Mouse (Mus musculus) E14TG2a.4 (cell line): ENCODE results near the gene Mcoln1.

Experiments used
- H3K27me3 ChIP-seq: 2 replicates; pipeline ENCODE4 v1.6.1; 2014; ENCODE audit warnings: low read length, control low read depth; ENCODE audit not compliant: insufficient read depth
- H3K36me3 ChIP-seq: 2 replicates; pipeline ENCODE4 v1.6.1; 2014; ENCODE audit warnings: low read length, control low read depth; ENCODE audit not compliant: insufficient read depth
- H3K4me1 ChIP-seq: replicated peaks from 2 replicates; pipeline ENCODE4 v1.6.1; 2014; ENCODE audit warnings: low read depth, low read length, control low read depth
- H3K4me3 ChIP-seq: replicated peaks from 2 replicates; pipeline ENCODE4 v1.5.1; 2014; ENCODE audit warnings: mild to moderate bottlenecking, low read length
- H3K9me3 ChIP-seq: 2 replicates; pipeline ENCODE4 v1.6.1; 2014; ENCODE audit warnings: low read length, control low read depth
- CTCF ChIP-seq: conservative IDR thresholded peaks from 2 replicates; pipeline ENCODE4 v1.5.1; 2014; ENCODE audit warnings: low read length
- NANOG ChIP-seq: IDR thresholded peaks from 2 replicates; pipeline ENCODE4 v1.6.1; 2014; ENCODE audit warnings: borderline replicate concordance, low read length, mixed read lengths
- POU5F1 ChIP-seq: IDR thresholded peaks from 2 replicates; pipeline ENCODE4 v1.6.1; 2014; ENCODE audit warnings: low read length, borderline replicate concordance

Gene Mcoln1

GRCm38 (mm10) chr8:3515771-3516417, 15.6 kb downstream of the Mcoln1 start:
- H3K27me3 ChIP-seq: no peaks in the 10 kb centered on the region
- no peaks in the 10 kb centered on the region for H3K9me3 ChIP-seq
- H3K36me3 ChIP-seq: peaks cover 59% of the 10 kb centered on the region
- peaks cover 37% of the 10 kb centered on the region for H3K4me1 ChIP-seq
- TF ChIP-seq CTCF: no peak
- no peak for TF ChIP-seq NANOG
- no peak for TF ChIP-seq POU5F1
- H3K4me3 ChIP-seq: peak overlapping the region; percentile 98

- Histone ChIP-seq H3K9me3 (no peaks in the 10 kb centered on the region), H3K27me3 (no peaks in the 10 kb centered on the region), H3K36me3 (peaks cover 59% of the 10 kb centered on the region), H3K4me1 (peaks cover 32% of the 10 kb centered on the region), H3K4me3 (peak overlapping the region; percentile 98)
- TF ChIP-seq POU5F1 (no peak), CTCF (no peak), NANOG (no peak)
Measured at GRCm38 (mm10) chr8:3516450-3517116, 16.3 kb downstream of the Mcoln1 start.

- TF ChIP-seq POU5F1: no peak
- no peak for TF ChIP-seq CTCF
- TF ChIP-seq NANOG: no peak
- peaks cover 59% of the 10 kb centered on the region for H3K36me3 ChIP-seq
Measured at GRCm38 (mm10) chr8:3517117-3517495, 16.8 kb downstream of the Mcoln1 start.

GRCm38 (mm10) chr8:3522007-3522697, 21.9 kb downstream of the Mcoln1 start:
- H3K36me3 ChIP-seq: peaks cover 75% of the 10 kb centered on the region
- no peak for TF ChIP-seq CTCF
- no peak for TF ChIP-seq POU5F1
- TF ChIP-seq NANOG: no peak
- H3K4me1 ChIP-seq: peaks cover 18% of the 10 kb centered on the region
- no peak overlapping the region for H3K4me3 ChIP-seq
- H3K27me3 ChIP-seq: no peaks in the 10 kb centered on the region
- H3K9me3 ChIP-seq: no peaks in the 10 kb centered on the region

More at GRCm38 (mm10) chr8:3517117-3517495, 16.8 kb downstream of the Mcoln1 start:
- peaks cover 32% of the 10 kb centered on the region for H3K4me1 ChIP-seq
- no peaks in the 10 kb centered on the region for H3K27me3 ChIP-seq
- peak overlapping the region; percentile 98 for H3K4me3 ChIP-seq
- H3K9me3 ChIP-seq: no peaks in the 10 kb centered on the region

- TF ChIP-seq NANOG (no peak), CTCF (no peak), POU5F1 (no peak)
- Histone ChIP-seq H3K4me1 (peaks cover 33% of the 10 kb centered on the region), H3K9me3 (no peaks in the 10 kb centered on the region), H3K36me3 (peaks cover 81% of the 10 kb centered on the region), H3K27me3 (no peaks in the 10 kb centered on the region), H3K4me3 (no peak overlapping the region)
Measured at GRCm38 (mm10) chr8:3530816-3531215, 30.6 kb downstream of the Mcoln1 start.

- Histone ChIP-seq H3K4me3 (peak overlapping the region; percentile 72), H3K27me3 (no peaks in the 10 kb centered on the region), H3K36me3 (peaks cover 76% of the 10 kb centered on the region), H3K4me1 (peaks cover 44% of the 10 kb centered on the region), H3K9me3 (no peaks in the 10 kb centered on the region)
- TF ChIP-seq NANOG (no peak), POU5F1 (no peak), CTCF (no peak)
Measured at GRCm38 (mm10) chr8:3531936-3532335, 31.7 kb downstream of the Mcoln1 start.

- no peak for TF ChIP-seq POU5F1
- TF ChIP-seq CTCF: no peak
- no peak for TF ChIP-seq NANOG
Measured at GRCm38 (mm10) chr8:3536053-3536841, 36.0 kb downstream of the Mcoln1 start.

GRCm38 (mm10) chr8:3536940-3537339, 36.7 kb downstream of the Mcoln1 start:
- H3K4me3 ChIP-seq: peak overlapping the region; percentile 61
- TF ChIP-seq NANOG: no peak
- no peak for TF ChIP-seq CTCF
- TF ChIP-seq POU5F1: no peak
- peaks cover 53% of the 10 kb centered on the region for H3K4me1 ChIP-seq
- no peaks in the 10 kb centered on the region for H3K9me3 ChIP-seq
- no peaks in the 10 kb centered on the region for H3K27me3 ChIP-seq
- H3K36me3 ChIP-seq: peaks cover 81% of the 10 kb centered on the region

More at GRCm38 (mm10) chr8:3536053-3536841, 36.0 kb downstream of the Mcoln1 start:
- Histone ChIP-seq H3K36me3 (peaks cover 81% of the 10 kb centered on the region), H3K4me1 (peaks cover 58% of the 10 kb centered on the region), H3K4me3 (peak overlapping the region; percentile 61), H3K27me3 (no peaks in the 10 kb centered on the region), H3K9me3 (no peaks in the 10 kb centered on the region)
